Mouse (Mus musculus): ENCODE results near the gene Sh3pxd2b.
A peak's percentile ranks its signal among the peaks of the same experiment; 100 is the strongest.

The Sh3pxd2b gene

GRCm38 (mm10) chr11:32340476-32341473 is 6.8 kb upstream of the Sh3pxd2b start:
- peak; percentile 79 for DNase-seq (ENCODE audit: low read depth, low spot score)

GRCm38 (mm10) chr11:32342770-32343191 is 4.8 kb upstream of the Sh3pxd2b start:
- peak; percentile 53 for DNase-seq (ENCODE audit: low read depth, low spot score)

- no peak for DNase-seq (ENCODE audit: low read depth, low spot score)
These were observed 4.3 kb upstream of the Sh3pxd2b start for GRCm38 (mm10) chr11:32343350-32343749.

DNA sequence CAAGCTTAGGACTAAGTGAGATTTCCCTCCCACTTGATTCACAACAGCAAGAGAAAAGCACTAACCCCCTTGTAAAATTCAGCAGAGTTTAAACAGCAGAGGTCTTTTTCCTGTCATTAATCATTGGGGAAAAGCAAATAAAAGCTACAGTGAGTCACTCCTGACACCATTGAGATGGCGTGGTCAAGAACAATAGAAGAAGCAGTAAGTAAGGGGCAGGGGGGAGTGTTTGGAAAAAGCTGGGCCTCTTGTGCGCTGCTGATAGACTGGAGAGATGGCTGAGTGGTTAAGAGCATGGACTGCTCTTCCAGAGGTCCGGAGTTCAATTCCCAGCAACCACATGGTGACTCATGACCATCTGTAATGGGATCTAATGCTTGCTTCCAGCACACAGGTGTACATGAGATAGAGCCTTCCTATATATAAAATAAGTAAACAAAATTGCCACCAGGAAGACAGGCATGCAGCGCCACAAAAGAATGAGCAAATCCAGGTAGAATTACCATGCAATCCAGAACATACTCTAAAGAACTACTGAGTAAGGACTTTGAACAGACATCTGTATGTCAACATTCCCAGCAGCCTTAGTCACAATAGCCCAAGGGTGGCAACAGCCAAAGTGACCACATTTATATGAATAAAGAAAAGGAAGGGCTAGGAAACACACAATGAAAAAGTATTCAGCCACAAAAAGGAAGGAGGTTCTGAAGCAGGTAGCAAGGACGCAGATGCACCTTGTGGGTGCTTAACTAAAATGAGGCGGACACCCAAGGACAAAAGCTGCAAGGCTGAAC is 1.9 kb upstream of the Sh3pxd2b start:
- DNase-seq (ENCODE audit: low read depth, low spot score), result no peak

- no peak for DNase-seq (ENCODE audit: low read depth, low spot score)
These were observed 385 bp upstream of the Sh3pxd2b start for GRCm38 (mm10) chr11:32347264-32347606.

DNA sequence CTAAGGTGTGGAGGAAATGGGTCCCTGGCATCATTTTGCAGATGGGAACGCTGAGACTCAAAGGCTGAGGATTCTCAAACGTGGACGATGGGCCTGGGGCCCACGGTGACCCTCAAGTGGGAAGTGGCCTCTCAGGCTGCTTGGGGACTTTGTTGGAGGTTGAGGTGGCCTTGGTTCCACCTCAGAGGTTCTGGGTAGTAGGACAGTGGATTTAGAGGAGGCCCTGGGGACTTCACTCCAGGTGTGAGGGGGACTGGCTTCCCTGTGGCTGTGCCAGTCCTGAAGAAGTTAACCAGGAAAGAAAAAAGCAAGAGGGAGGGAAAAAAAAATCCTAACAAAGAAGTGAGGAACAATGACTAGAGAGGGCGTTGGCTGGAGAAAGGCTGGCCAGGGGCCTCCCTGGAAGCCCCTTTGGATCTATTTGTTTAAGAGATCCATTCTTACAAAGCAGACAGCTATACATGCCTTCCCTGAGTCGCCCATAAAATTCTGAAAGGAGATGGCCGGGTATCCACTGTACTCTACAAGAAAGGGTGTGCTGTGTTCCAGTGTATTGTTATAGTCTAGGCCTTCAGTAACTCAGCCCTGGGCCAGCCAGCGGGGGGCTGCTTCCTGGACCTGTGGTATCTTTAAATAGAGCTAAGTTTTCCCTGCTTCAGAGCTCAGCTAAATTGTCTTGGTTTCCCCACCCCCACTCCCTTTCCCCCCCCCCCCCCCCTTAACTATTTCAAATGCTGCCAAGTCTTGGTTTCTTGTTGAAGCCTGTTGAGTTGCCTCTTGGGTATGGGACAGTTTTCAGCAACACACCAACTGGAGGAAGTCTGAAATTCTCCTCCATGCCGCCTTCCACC is 1.0 kb downstream of the Sh3pxd2b start:
- DNase-seq (ENCODE audit: low read depth, low spot score), result no peak

DNA sequence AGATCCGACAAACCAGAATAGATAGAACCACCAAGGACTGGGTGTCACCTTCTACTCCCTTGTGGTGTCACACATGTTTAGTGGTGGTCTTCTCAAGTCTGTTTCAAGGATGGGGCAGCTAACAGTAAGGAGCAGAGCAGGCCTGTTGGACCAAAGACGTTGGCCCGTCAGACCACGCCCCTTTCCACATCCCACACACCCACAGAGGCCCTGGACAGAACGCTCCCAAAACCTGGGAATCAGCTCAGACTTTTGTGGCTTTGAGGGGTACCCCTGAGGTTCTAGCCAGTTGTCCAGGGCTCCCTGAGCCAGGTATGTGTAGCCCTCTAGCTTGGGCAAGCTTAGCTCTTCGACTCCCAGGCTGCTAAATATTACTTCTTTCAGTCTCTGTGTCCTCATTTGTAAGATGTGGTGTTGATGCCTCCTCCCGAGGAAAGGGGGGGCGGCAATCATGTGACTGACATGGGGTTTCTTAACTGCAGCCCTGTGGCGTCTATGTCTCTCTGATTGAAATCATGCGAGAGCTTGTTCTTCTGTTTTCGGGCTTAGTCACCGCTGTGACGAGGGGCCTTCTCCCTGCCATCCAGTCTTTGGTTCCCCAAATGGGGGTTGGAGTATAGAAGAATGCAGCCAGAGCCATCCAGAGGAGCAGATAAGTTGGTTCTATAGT is 1.8 kb downstream of the Sh3pxd2b start:
- no peak for DNase-seq (ENCODE audit: low read depth, low spot score)

DNA sequence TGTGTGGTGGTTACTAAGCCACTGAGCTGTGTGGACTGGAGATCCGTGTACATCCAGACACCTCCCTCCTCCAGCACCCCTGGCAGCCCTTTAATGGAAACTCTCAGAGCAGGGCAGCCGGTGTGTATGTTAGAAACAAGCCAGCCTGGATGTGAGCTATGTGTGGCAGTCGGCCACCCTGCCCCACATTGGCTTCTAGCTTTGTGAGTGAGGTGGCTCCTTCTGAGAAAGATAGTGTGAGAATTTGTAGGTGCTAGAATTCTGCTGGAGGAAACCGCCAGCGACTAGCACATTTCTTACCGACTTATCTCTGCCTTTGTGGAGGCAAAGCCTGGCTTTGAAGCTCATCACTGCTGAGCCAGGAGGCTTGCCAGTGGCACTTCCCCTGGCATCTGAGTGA is 5.3 kb downstream of the Sh3pxd2b start:
- no peak for DNase-seq (ENCODE audit: low read depth, low spot score)

GRCm38 (mm10) chr11:32355377-32355776 is 7.8 kb downstream of the Sh3pxd2b start:
- DNase-seq (ENCODE audit: low read depth, low spot score), result no peak

DNA sequence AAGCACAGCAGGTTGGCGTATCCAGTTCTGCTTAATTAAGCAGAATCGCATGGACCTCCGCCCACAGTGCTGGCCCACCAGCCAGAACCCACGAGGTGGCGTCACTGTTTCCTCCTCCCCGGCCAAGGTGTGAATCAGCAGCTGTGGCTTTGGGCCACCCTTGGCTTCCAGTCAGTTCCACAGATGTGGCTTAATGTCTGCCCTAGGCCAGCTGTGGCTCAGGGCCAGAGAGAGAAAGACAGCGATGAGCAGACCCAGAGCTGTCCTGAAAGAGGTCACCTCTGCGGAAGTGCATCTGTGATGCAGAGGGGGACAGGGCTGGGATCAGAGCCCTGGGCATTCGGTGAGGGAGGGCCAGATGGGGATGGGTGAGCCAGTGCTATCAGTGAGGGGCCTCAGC is 10.1 kb downstream of the Sh3pxd2b start:
- no peak for DNase-seq (ENCODE audit: low read depth, low spot score)

GRCm38 (mm10) chr11:32358399-32358798 is 10.8 kb downstream of the Sh3pxd2b start:
- DNase-seq (ENCODE audit: low read depth, low spot score), result no peak

DNA sequence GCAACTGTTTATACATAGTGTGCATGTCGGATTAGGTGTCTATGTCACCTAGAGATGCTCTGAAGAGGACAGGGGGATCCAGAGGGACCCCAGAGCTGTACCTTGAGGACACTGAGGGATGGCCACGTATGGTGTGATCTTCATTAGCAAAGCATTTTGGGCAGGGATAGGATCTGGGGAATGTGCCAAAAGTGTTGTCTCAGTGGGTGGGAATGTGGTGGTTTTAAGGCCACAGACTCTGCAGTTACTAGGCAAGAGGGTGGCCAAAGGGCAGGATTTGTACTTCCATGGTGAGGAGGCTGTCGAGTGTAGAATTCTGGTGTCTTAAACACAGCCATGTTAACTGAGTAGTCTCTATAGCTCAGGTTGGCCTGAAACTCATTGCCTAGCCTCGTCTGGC is 11.9 kb downstream of the Sh3pxd2b start:
- no peak for DNase-seq (ENCODE audit: low read depth, low spot score)

- no peak for DNase-seq (ENCODE audit: low read depth, low spot score)
These were observed 14.2 kb downstream of the Sh3pxd2b start for GRCm38 (mm10) chr11:32361774-32362173.

DNA sequence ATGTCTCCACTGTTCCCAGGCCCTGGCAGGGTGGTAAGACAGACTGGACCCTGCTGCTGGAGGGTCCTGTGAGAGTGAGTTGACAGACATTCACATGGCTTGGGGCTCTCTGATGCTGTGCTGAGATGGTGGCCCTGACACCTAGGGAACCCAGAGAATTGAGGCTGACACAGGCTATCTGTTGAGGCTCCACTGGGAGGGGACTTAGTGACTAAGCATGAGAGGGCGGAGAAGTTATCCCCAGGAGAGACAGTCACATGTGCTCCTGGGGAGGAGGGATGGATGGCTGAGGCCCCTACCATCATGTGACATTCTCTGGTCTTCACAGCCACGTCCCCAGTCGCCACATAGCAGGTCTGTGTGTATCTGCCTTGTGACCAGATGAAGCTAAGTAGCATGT is 15.6 kb downstream of the Sh3pxd2b start:
- no peak for DNase-seq (ENCODE audit: low read depth, low spot score)

DNA sequence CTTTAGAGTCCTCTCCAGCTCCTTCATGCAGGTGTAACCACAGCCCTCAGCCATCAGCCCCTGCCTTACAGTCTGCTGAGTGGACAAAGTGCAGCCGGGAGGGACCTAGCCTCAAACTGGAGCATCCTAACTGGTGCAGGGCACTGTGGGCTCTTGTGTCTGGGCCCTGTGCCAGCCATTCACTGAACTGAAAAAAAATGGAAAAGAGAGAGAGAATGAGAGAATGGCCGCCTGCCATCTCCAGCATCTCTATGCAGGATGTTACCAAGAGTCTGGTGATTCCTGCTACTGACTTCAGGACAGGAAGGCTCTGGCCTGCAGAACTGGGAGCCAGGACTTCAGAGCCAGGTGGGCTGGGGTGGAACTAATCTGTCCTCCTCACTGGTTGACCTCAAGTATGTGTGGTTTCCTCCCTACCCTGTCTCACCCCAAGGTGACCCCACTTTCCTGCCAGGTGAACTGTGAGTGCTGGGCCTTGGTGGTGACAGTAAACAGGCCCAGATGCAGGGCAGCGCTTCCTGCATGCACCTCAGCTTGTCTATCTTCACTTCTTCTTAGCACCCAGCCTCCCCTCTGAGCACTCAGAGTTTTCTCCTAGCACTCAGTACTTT is 16.1 kb downstream of the Sh3pxd2b start:
- DNase-seq (ENCODE audit: low read depth, low spot score), result no peak

DNA sequence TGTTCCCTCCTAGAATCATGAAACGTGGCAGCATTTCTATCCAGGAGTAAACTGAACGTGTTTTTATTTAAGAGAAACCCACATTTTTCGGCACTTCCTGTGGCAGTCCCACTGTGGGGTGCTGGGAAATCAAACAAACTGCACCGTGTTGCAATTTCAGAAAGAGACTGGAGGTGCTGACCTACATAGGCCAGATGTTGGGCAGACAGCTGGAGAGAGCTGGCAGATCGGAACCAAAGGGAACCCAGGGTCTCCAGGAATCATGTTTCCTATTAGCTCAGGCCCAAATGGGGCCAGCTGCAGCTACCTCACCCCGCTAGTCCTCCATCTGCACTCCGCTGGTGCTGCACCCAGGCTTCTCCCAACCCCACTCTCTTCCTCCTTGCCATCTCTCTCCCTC is 16.8 kb downstream of the Sh3pxd2b start:
- no peak for DNase-seq (ENCODE audit: low read depth, low spot score)

GRCm38 (mm10) chr11:32365498-32365897 is 17.9 kb downstream of the Sh3pxd2b start:
- no peak for DNase-seq (ENCODE audit: low read depth, low spot score)

DNA sequence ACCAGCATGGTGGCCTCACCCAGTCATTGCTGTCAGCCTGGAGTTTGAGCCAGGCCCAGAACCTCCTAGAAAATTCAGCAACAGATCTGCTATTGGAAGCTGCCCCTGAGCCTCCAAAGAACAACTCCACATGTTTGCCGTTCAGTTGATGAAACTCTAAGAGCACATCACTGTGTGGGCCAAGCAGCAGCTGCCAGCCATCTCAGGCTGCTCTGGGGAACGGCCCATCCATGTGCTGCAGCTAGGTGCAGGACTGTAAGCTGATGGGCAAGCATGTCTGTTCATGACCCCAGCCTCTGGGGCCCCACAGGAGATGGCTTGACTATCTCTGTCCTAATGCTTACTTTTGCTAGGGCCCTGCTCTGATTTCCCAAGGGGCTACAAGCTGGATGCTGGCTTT is 19.4 kb downstream of the Sh3pxd2b start:
- DNase-seq (ENCODE audit: low read depth, low spot score), result no peak

- DNase-seq (ENCODE audit: low read depth, low spot score), result no peak
These were observed 21.4 kb downstream of the Sh3pxd2b start for GRCm38 (mm10) chr11:32368986-32369385.

DNA sequence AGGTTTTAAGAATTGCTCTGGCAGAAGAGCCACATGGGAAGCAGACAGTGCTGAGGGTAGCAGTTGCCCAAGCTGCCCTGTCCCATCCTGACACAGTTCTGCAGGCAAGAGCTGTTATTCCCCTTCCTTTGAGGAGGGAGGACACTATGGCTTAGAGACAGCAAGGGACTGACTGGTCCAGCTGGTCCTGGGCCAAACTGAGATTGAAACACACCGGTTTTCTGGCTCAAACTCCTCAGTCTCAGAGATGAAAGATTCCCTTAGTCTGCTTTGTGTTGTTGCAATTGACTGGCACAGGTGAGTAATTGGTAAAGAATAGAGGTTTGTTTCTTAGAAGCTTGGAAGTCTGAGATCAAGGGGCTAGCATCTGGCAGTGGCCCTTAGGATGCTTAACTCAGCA is 23.3 kb downstream of the Sh3pxd2b start:
- DNase-seq (ENCODE audit: low read depth, low spot score), result no peak

Measured in ES-CJ7 (cell line).